Mouse (Mus musculus): ENCODE data around the gene Tmem117. TPM values are rescaled to one million over a fixed set of nuclear protein-coding genes. Genes with fewer than 3 reads are reported as not detected.

Gene Tmem117
- polyA plus RNA-seq, 1 experiment from 2014 or later = 17.8 TPM

DNA sequence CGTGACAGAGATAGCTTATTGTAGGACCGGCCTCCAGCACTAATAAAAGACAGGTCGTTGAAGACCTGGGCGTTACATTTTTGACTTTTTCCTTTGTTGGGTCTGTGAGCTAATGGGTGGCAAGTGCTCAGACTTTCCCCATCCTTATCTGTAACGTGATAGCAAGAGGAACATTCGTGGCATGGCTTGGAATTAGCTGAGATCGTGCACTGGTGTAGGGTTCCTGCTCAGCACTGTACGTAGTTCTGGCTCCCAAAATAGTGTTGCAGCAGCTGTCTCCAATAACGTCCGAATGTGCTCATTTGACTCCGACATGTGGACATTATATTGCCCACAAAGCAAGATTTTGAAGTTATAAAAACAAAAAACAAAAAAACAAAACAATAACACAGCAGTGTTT lies 5.5 kb downstream of the Tmem117 start:
- no peak overlapping the region for H3K4me3 ChIP-seq (ENCODE audit: low read depth, low read length)
- ATAC-seq = no peak
- WGBS = 86% methylated on average over 11 of the region's 11 CpGs

DNA sequence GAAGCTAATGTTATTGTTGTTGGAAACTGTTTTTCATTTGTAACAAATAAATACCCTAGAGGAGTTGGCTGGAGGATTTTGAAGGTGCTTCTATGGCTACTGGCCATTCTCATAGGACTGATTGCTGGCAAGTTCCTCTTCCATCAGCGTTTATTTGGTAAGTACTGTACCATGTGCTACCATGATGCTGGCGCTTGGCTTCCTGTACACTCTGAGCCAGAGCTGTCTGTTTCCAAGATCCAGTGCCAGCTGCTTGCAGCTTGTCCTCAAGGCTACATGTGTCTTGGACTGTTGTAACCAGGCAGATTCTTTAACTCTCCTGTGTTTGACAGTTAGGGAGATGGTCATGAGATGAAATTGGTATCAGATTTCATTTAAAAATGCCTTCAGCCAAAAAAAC lies 9.2 kb downstream of the Tmem117 start:
- Histone ChIP-seq H3K27ac (ENCODE audit: low read length) (no peak overlapping the region), H3K9me3 (replicated peaks; ENCODE audit: control insufficient read depth, low read length, poor library complexity, severe bottlenecking) (no peaks in the 10 kb centered on the region), H3K27me3 (ENCODE audit: control insufficient read depth, insufficient read depth, low read depth, low read length) (no peaks in the 10 kb centered on the region), H3K36me3 (ENCODE audit: control insufficient read depth, insufficient read depth, low read length) (no peaks in the 10 kb centered on the region), H3K4me2 (ENCODE audit: low read length) (no peak overlapping the region), H3K9ac (ENCODE audit: low read depth, low read length) (no peak overlapping the region), H3K4me1 (ENCODE audit: control insufficient read depth, insufficient read depth, low read length) (no peaks in the 10 kb centered on the region), H3K4me3 (ENCODE audit: low read depth, low read length) (no peak overlapping the region)
- ATAC-seq = no peak
- WGBS = 83% methylated on average over 2 of the region's 2 CpGs

More for the DNA sequence above, 5.5 kb downstream of the Tmem117 start:
- Histone ChIP-seq H3K27me3 (ENCODE audit: control insufficient read depth, insufficient read depth, low read depth, low read length) (no peaks in the 10 kb centered on the region; the same call in 1 of the 2 replicates), H3K9ac (ENCODE audit: low read depth, low read length) (no peak overlapping the region), H3K9me3 (replicated peaks; ENCODE audit: control insufficient read depth, low read length, poor library complexity, severe bottlenecking) (no peaks in the 10 kb centered on the region), H3K4me2 (ENCODE audit: low read length) (no peak overlapping the region), H3K27ac (ENCODE audit: low read length) (no peak overlapping the region), H3K36me3 (ENCODE audit: control insufficient read depth, insufficient read depth, low read length) (no peaks in the 10 kb centered on the region), H3K4me1 (ENCODE audit: control insufficient read depth, insufficient read depth, low read length) (no peaks in the 10 kb centered on the region)

DNA sequence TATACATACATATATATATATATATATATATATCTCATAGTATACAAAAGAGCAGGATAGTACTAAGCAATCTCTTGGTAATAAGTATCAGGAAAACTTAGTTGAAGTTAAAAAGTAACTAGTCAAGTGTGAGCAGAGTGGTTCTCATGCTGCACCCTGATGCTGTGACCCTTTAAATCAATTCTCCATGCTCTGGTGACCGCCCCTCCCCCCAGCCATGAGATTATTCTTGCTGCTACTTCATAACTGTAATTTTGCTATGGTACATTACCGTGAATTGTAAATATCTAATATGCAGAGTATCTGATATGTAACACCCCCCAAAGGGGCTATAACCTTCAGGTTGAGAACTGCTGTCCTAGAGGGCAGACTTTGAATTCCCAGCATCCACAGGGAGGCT lies 10.1 kb downstream of the Tmem117 start:
- no peaks in the 10 kb centered on the region for H3K4me1 ChIP-seq (ENCODE audit: control insufficient read depth, insufficient read depth, low read length)
- no peak for ATAC-seq
- 90% methylated on average over 2 of the region's 2 CpGs for WGBS
- H3K27me3 ChIP-seq (ENCODE audit: control insufficient read depth, insufficient read depth, low read depth, low read length) = no peaks in the 10 kb centered on the region
- no peaks in the 10 kb centered on the region for H3K9me3 ChIP-seq (replicated peaks; ENCODE audit: control insufficient read depth, low read length, poor library complexity, severe bottlenecking)
- H3K27ac ChIP-seq (ENCODE audit: low read length) = no peak overlapping the region
- no peak overlapping the region for H3K9ac ChIP-seq (ENCODE audit: low read depth, low read length)
- no peak overlapping the region for H3K4me3 ChIP-seq (ENCODE audit: low read depth, low read length)
- H3K4me2 ChIP-seq (ENCODE audit: low read length) = no peak overlapping the region
- H3K36me3 ChIP-seq (ENCODE audit: control insufficient read depth, insufficient read depth, low read length) = no peaks in the 10 kb centered on the region

DNA sequence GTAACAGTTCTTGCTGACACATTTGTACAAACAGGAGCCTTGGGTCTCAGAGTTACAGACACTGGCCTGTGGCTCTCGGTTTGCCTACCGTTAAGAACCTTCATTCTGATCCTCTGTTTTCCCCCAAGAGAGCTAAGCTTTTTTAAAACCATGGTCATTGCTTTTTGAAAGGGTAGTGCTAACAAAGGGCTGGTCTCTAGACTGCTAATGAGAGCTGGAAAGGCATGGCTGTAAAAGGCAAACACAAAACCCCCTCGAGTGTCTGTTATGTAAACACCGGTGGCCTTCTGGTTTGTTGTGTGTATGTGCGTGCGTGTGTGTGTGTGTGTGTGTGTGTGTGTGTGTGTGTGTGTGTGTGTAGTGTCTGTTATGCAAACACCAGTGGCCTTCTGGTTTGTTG lies 17.0 kb downstream of the Tmem117 start:
- WGBS = 36% methylated on average over 6 of the region's 6 CpGs

DNA sequence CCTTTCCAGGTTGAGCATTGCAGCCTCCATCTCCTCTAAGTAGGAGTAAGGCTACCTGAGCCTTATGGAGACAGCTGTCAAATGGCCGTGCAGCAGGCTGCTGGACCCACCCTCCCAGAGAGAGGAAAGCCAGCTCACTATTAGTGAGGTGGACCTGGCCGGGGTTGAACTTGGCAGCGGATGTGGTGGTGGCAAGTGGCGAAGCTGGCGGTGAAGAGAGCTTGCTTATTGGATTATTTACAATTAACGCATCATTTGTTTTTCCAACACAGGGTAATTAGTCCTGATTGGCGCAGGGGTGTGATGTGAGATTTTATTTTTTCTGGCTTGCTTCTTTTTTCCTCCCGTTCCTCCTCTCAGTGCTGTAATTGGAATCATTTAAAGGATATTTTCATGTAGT lies 19.4 kb downstream of the Tmem117 start:
- Histone ChIP-seq H3K4me2 (ENCODE audit: low read length) (no peak overlapping the region), H3K36me3 (ENCODE audit: control insufficient read depth, insufficient read depth, low read length) (no peaks in the 10 kb centered on the region), H3K27ac (ENCODE audit: low read length) (no peak overlapping the region), H3K9ac (ENCODE audit: low read depth, low read length) (no peak overlapping the region), H3K4me3 (ENCODE audit: low read depth, low read length) (no peak overlapping the region), H3K9me3 (replicated peaks; ENCODE audit: control insufficient read depth, low read length, poor library complexity, severe bottlenecking) (no peaks in the 10 kb centered on the region), H3K4me1 (ENCODE audit: control insufficient read depth, insufficient read depth, low read length) (peaks cover 6% of the 10 kb centered on the region), H3K27me3 (ENCODE audit: control insufficient read depth, insufficient read depth, low read depth, low read length) (no peaks in the 10 kb centered on the region)
- ATAC-seq = no peak
- WGBS = 79% methylated on average over 8 of the region's 8 CpGs

More for the DNA sequence above, 17.0 kb downstream of the Tmem117 start:
- no peak overlapping the region for H3K4me3 ChIP-seq (ENCODE audit: low read depth, low read length)
- no peaks in the 10 kb centered on the region for H3K27me3 ChIP-seq (ENCODE audit: control insufficient read depth, insufficient read depth, low read depth, low read length)
- no peaks in the 10 kb centered on the region for H3K9me3 ChIP-seq (replicated peaks; ENCODE audit: control insufficient read depth, low read length, poor library complexity, severe bottlenecking)
- ATAC-seq = no peak
- no peak overlapping the region for H3K27ac ChIP-seq (ENCODE audit: low read length)
- H3K36me3 ChIP-seq (ENCODE audit: control insufficient read depth, insufficient read depth, low read length) = no peaks in the 10 kb centered on the region
- no peak overlapping the region for H3K4me2 ChIP-seq (ENCODE audit: low read length)
- peaks cover 4% of the 10 kb centered on the region for H3K4me1 ChIP-seq (ENCODE audit: control insufficient read depth, insufficient read depth, low read length)
- no peak overlapping the region for H3K9ac ChIP-seq (ENCODE audit: low read depth, low read length)

DNA sequence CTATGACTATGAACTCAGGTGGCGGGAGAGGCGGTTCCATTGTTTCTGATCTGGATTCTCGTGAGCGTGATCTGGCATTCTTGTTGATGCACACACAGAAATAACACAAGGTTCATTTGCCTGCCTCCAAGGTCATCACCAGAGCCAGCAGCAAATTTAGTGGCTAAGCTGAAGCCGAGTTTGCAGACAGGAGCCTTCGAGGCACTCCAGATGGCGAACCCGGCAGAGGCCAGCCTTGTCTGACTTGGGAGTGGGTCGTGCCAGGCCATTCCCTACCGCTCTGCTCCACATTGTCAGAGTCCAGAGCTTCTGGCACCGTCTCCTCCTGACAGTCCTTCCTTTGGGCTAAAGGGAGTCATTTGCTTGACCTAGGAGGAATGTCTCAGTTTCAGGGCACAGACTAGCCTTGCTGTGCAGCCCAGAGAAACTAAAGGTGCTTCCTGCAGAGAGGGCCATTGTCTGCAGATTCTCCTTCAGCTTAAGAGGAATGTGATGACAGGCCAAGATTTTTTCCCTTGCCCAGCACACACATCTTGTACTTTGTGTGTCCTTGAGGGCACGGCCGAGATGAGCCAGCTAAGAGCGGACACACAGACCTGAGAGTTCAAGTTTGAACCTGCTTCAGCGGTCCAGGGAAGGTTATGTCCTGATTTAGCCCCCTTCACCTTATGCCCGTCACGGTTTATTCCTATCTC lies 20.2 kb downstream of the Tmem117 start:
- no peak overlapping the region for H3K4me2 ChIP-seq (ENCODE audit: low read length)
- H3K4me1 ChIP-seq (ENCODE audit: control insufficient read depth, insufficient read depth, low read length) = peaks cover 6% of the 10 kb centered on the region
- no peak overlapping the region for H3K9ac ChIP-seq (ENCODE audit: low read depth, low read length)
- no peaks in the 10 kb centered on the region for H3K27me3 ChIP-seq (ENCODE audit: control insufficient read depth, insufficient read depth, low read depth, low read length)
- no peak overlapping the region for H3K27ac ChIP-seq (ENCODE audit: low read length)
- no peaks in the 10 kb centered on the region for H3K36me3 ChIP-seq (ENCODE audit: control insufficient read depth, insufficient read depth, low read length)
- no peak overlapping the region for H3K4me3 ChIP-seq (ENCODE audit: low read depth, low read length)
- H3K9me3 ChIP-seq (replicated peaks; ENCODE audit: control insufficient read depth, low read length, poor library complexity, severe bottlenecking) = no peaks in the 10 kb centered on the region
- no peak for ATAC-seq
- WGBS = 41% methylated on average over 17 of the region's 17 CpGs

DNA sequence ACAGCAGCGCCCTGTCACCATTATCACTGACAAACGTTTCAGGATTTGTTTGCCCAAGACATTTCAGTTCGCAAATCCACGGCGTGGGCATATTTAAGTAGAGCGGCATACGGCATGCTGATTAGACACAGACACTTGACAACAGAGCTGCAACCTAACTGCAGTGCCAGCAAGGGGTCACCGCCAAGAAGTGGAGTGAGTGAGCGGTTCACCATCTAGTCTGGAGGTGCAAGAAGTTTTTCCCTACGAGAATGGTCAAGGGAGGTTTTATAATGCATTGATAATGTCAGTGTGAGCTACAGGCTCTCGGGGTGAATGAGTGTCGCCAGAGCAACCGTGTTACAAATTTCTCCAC lies 20.7 kb downstream of the Tmem117 start:
- WGBS = 43% methylated on average over 13 of the region's 13 CpGs
- no peak for ATAC-seq
- no peak overlapping the region for H3K4me2 ChIP-seq (ENCODE audit: low read length)

DNA sequence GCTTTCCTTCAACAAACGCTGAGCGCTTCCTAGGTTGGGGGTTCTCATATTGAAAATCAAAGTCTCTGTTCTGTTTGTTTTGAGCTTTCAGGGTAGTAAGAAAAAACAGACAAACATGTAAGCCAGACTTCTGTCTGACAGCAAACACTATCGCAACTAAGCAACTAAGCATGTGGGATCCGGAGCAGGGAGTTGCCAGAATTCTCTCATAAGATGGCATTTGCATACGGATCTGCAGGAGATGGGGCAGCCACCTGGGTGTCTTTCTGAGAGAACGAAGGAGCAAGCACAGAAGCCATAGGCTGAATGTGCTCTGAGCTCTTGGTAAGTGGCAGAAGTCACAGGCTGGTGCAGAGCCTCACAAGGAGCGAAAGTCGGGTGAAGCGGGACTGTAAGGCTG lies 22.3 kb downstream of the Tmem117 start:
- no peak for ATAC-seq
- Histone ChIP-seq H3K9ac (ENCODE audit: low read depth, low read length) (no peak overlapping the region), H3K4me3 (ENCODE audit: low read depth, low read length) (no peak overlapping the region), H3K36me3 (ENCODE audit: control insufficient read depth, insufficient read depth, low read length) (no peaks in the 10 kb centered on the region), H3K9me3 (replicated peaks; ENCODE audit: control insufficient read depth, low read length, poor library complexity, severe bottlenecking) (no peaks in the 10 kb centered on the region), H3K27me3 (ENCODE audit: control insufficient read depth, insufficient read depth, low read depth, low read length) (no peaks in the 10 kb centered on the region), H3K27ac (ENCODE audit: low read length) (no peak overlapping the region), H3K4me1 (ENCODE audit: control insufficient read depth, insufficient read depth, low read length) (peaks cover 6% of the 10 kb centered on the region), H3K4me2 (ENCODE audit: low read length) (no peak overlapping the region)
- WGBS = 67% methylated on average over 9 of the region's 9 CpGs

More for the DNA sequence above, 20.7 kb downstream of the Tmem117 start:
- no peak overlapping the region for H3K4me3 ChIP-seq (ENCODE audit: low read depth, low read length)
- H3K9ac ChIP-seq (ENCODE audit: low read depth, low read length) = no peak overlapping the region
- H3K36me3 ChIP-seq (ENCODE audit: control insufficient read depth, insufficient read depth, low read length) = no peaks in the 10 kb centered on the region
- no peak overlapping the region for H3K27ac ChIP-seq (ENCODE audit: low read length)
- H3K27me3 ChIP-seq (ENCODE audit: control insufficient read depth, insufficient read depth, low read depth, low read length) = no peaks in the 10 kb centered on the region
- no peaks in the 10 kb centered on the region for H3K9me3 ChIP-seq (replicated peaks; ENCODE audit: control insufficient read depth, low read length, poor library complexity, severe bottlenecking)
- H3K4me1 ChIP-seq (ENCODE audit: control insufficient read depth, insufficient read depth, low read length) = peaks cover 6% of the 10 kb centered on the region

DNA sequence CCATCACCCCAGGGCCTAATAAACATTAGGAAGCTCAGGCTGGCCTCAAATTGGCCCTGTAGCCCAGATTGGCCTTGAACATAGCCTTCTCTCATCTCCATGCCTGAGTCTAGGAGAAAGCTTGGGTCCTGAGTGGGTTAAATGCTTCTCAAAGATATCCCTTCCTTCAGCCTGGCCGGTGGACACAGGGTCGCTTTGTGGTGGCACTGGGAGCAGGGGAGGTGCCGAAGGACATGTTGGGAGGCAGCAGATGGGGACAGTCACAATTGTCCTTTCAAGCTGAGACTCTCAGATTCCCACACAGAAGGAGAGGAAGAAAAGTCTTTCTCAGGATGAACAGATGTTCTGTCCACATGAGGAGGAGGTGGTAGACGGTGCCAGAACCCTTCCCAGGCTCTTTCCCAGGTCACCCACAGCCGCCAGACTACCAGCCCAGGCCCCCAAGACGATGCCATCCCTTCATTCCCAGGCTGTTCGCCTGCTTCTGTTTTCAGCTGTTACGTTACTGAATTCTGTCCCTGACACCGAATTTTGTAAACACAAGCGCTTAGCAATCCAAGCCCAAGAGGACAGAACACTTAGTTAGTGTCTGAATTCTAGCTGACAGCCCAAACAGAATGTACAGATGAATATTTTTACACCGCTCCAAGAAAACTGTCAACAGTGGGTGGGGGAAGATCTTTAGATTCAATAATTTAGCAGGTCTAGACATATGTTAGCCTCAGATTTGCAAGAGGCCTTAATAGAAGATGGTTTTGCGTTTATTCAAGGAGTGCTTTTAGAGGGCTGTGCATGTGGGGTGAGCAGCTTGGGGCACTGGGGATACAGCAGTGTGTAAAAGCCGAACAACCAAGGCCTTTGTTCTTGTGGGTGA lies 23.2 kb downstream of the Tmem117 start:
- H3K36me3 ChIP-seq (ENCODE audit: control insufficient read depth, insufficient read depth, low read length) = no peaks in the 10 kb centered on the region
- ATAC-seq = no peak
- H3K4me2 ChIP-seq (ENCODE audit: low read length) = no peak overlapping the region
- H3K9me3 ChIP-seq (replicated peaks; ENCODE audit: control insufficient read depth, low read length, poor library complexity, severe bottlenecking) = no peaks in the 10 kb centered on the region
- H3K4me3 ChIP-seq (ENCODE audit: low read depth, low read length) = no peak overlapping the region
- peaks cover 6% of the 10 kb centered on the region for H3K4me1 ChIP-seq (ENCODE audit: control insufficient read depth, insufficient read depth, low read length)
- H3K9ac ChIP-seq (ENCODE audit: low read depth, low read length) = no peak overlapping the region
- H3K27me3 ChIP-seq (ENCODE audit: control insufficient read depth, insufficient read depth, low read depth, low read length) = no peaks in the 10 kb centered on the region
- 75% methylated on average over 13 of the region's 13 CpGs for WGBS
- H3K27ac ChIP-seq (ENCODE audit: low read length) = no peak overlapping the region

All from midbrain, embryonic 16.5 days (tissue).